Mouse (Mus musculus) G1E-ER4 (cell line): Measurements from ENCODE around the gene Olfr38. TPM values are rescaled to one million over a fixed set of nuclear protein-coding genes. Genes with fewer than 3 reads are reported as not detected.

ENCODE experiments used
- GATA1 ChIP-seq: IDR thresholded peaks from one replicate; pipeline ENCODE4 v1.8.0; 2012; ENCODE audit warnings: low read length, inconsistent platforms
- polyA plus RNA-seq: library from polyadenylated mRNA; stranded (reverse); fragments of >175 nt; gene quantifications from 2 replicates; pipeline ENCODE4 v1.2.3, GENCODE M21; 2012

Olfr38 gene
- not detected in 2 replicates for polyA plus RNA-seq

DNA sequence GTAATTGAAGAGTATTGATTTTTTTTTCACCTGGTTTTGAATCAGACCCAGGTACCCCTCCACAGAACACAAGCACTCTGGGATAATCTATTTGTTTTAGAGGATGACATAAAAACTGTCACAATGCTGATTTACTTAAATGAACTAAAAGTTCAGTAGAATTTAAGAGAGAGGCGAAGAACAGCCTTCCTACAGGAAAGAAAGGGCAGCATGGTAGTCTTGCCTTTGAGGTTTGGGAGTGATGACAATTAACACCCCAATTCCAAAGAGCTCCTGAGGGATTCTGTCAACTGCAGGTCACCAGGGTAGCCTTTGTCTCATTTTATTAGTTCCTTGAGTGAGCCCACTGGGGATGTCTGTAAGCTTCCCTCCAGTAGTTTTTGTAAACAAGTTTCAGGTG, at the start of gene Olfr38:
Gene Olfr38, plus strand, starts transcription at position 301 of the 400 bp plus-strand sequence.
- no peak for TF ChIP-seq GATA1

DNA sequence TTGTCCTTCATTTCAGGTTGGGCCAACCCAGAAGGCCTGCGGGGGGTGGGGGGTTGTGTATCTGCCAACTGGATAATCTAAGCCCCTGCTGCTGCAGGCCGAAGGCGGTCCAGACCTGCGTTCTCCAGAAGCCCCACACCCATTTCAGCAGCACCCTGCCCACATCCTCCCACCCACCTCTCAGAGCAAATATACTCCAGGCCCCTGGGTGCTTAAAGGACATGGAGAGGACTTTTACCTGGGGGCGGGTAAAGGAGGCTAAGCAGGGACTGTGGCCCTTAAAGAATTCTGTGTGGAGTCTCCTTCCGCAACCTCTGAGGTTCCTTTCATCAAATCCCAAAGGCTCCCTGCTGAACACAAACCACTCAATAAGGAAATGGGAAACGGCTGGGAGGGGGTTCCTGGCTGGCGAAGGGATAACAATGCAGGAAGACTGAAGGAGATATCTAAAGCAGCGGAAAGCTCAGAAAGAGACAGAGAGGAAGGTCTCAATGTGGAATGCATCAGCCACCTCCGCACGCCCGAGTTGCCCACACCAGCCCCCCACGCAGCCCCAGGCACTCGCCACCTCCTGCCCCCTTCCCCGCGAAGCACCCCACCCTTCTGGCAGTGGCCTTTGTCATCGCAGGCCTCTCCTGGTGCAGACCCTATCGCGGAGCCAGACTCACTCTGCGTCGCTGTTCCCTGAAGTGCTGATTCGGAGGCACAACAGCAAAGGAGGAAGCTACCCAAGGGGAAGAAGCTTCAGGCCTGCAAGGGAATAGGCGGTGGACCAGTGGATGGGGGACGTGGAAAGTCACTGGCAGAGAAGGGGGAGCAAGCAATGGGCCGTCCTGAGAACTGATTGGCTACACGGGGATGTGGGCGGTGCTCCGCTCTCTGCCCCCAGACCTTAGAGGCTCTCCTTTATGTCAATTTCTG, 46.7 kb upstream of the Olfr38 start, which contains the start of gene Tcaf1:
Gene Tcaf1, minus strand, starts transcription at position 798 of the 921 bp plus-strand sequence.
- no peak for TF ChIP-seq GATA1

DNA sequence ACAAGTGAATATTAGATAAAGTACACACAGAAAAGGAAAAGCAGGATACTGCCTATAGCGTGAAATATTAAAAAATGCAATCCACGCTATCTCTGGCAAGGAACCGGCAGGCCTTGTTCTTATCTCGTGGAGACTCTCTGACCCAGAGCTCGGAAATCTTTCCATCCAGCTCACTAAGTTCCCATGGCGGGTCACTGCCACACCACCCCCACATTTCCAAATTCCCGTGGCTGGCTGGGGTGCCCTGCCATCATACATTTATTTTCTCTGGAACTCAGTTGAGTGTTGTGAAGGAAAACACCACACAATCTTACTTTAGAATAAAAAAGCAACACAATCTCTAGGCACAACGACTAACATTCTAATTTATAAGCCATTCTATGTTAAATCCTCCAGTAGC, 41.5 kb upstream of the Olfr38 start:
- no peak for TF ChIP-seq GATA1

DNA sequence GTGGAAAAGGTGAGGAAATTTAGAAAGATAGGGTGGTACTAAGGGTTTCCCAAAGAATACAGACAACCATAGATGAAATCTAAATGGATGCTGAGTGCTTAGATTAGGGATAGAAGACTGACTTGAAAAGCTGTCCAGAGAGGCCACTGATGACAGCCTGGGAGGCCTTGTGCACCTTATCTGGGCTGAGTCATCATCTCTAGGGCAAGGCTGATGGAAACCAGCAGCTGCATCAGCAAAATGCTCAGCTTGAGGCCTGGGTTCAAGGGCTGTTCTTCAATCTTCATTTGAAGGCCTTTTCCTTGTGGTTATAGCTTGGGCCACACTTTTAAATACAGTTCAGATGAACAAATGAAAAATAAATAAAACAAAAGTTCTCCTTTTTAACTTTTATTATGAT, 38.2 kb upstream of the Olfr38 start:
- TF ChIP-seq GATA1, result no peak

DNA sequence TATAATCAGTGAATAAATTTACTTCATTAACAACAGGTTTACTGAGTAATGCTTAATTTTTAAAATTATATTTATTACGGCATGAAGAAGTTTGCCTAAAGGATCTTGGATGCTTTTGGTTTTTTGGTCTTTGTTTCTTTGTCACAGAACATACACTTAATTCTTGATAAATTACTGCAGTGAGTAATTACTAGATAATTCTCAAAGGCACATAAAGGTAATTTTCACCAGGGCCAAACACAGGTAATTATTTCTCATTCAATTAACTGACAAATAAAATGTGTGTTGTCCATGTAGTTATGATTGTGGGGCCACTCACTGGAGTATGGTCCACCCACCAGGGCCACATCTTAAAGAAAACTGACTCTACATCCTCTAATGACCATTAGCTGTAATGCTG, 17.1 kb upstream of the Olfr38 start, which contains the start of gene Olfr453:
Gene Olfr453, plus strand, starts transcription at position 301 of the 400 bp plus-strand sequence.
- no peak for TF ChIP-seq GATA1

DNA sequence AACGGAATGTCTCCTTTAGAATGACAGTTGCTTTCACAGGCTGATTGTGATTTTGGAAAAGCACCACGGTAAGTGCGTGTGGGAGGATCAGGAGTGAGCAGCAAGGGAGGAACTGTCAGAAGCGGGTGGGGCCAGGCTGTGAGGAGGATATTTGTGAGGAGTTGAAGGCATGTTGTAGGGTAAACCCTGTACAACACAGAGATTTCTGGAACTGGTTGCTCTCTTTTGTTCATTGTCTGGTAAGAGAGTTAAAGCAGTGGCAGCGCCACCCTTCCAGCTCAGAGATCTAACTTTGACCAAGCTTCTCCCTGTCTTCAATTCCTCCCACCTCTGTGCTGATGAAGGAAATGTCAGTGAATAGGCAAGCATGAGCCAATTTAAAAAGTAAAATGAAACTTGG, 13.9 kb upstream of the Olfr38 start:
- TF ChIP-seq GATA1, result no peak

DNA sequence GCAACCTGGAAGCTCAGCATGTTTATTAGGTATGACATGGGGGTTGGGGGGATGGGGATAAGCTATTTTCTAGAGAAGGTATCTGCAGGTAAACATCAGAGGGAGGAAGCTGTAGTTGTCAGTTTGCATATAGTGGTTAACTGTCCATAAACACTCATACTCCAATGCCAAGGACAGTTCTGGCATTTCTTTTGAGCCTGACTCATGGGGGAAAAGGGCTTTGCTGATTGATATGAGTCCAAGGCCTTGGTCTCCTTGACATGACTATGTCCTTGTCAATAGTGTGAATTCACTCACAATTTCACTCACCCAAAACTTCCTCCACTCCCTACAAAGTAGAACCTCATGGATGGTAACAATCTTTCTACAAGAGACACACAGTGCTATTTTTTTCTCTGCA, 8.4 kb upstream of the Olfr38 start:
- TF ChIP-seq GATA1, result no peak

DNA sequence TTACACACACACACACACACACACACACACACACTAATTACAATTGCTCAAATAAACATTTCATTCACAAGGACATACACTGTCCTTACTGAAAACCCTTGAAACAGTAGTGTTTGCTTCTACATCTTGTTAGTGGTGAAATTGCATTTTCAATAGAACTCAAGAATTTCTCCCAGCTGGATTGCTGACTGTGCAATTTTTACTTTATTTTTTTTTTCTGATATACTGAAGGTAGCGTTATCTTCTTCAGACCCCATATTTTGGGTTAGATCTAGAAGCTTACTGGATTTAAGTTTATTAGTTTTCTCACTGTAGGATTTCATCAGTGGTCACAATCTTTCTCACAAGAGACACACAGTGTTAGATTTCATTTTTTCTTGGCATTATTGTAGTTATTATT, 20.9 kb downstream of the Olfr38 start:
- TF ChIP-seq GATA1, result no peak

DNA sequence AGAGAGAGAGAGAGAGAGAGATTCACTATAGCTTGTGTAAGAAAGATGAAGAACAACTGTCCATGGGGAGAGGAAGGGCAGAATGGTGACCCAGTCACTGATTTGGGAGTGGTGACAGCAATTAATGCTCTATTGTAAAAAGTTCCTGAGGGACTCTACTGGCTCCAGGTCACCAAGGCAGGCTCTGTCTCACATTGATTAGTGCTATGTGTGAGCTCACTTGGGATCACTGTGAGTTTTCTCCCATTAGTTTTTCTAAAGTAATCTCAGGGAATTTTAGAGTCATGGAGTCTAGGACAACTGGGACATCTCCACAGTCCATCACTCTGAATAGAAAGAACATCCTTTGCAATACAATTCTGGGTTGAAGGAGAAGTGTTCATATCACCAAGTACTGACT, 28.6 kb downstream of the Olfr38 start, which contains the start of gene Olfr452:
Gene Olfr452, plus strand, starts transcription at position 301 of the 400 bp plus-strand sequence.
- TF ChIP-seq GATA1, result no peak

DNA sequence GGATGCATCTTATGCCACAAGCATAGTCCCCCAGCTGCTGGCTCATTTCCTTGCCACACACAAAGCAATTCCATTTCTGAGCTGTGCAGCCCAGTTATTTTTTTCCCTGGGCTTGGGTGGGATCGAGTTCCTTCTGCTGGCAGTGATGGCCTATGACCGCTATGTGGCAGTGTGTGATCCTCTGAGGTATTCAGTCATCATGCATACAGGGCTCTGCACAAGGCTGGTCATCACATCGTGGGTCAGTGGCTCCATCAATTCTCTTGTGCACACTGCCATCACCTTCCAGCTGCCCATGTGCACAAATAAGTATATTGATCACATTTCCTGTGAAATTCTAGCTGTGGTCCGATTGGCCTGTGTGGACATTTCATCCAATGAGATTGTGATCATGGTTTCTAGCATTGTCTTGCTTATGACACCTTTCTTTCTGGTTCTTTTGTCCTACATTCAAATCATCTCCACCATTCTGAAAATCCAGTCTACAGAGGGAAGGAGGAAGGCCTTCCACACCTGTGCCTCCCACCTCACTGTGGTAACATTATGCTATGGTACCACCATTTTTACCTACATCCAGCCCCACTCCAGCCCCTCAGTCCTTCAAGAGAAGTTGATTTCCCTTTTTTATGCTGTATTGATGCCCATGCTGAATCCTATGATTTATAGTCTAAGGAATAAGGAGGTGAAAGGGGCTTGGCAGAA, 34.2 kb downstream of the Olfr38 start:
- TF ChIP-seq GATA1, result no peak

DNA sequence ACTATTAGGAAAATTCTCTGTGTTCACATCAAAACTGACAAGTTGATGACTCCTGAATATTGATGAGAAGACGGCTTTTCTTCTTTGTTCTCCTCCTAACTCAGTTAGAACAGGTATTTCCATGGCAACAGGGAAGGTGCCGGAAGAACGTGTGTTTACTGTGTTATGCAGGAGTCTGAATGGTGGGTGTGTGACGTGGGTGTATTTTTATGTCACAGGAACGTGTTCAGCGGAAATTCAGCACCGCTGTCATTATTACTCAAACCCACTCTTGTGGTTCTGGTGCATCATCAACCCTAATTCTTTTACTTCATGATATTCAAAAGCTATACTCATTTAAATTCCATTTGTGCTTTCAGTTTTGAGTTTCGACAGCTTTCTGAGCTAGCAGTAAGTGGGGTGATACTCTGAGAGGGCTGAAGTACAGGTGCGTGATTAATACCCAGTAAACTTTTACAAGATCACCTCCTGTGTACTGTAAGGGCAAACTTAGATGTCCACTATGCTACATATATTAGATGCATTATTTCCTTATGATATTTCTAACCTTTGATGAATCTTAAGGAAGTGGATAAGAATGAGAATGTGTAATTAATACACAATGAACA, 34.8 kb downstream of the Olfr38 start:
- TF ChIP-seq GATA1, result no peak

DNA sequence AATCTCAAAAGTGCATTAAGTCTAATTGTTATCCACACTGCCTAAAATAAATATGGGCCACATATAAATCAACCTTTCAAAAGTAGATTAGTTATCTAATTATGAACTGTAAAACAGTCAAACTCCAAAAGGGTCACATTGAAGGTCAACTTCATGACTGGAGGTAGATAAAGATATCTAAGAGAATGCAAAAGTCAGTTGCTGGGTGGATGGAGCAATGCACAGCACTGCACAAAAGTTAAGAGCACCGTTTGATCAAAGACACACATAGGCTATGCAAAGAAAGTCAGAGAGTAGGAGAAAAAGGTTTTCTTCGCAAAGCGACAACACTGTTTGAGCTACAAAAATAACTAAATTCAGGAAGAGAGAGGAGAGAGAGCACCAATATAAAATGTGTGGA, 38.8 kb downstream of the Olfr38 start:
- no peak for TF ChIP-seq GATA1

DNA sequence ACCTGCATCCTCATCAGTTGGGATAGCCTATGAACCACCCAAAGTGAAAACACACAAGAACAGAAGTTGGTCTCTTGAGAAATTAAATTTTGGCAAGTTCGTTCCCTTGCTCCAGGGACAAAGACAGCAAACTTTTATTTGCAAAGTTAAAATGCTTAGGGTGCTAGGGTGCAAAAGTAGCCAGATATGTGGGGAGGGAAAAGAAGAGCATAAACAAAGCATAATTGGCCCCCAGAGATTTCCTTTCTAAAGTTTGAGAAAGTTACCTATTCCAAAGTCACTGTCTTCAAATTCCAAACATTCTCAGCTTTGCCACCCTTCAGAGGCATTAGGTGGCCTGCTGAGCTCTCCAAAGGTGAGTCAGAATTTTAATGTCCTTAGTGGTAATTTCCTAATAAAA, 55.4 kb downstream of the Olfr38 start, which contains the start of gene Olfr450:
Gene Olfr450, plus strand, starts transcription at position 301 of the 400 bp plus-strand sequence.
- no peak for TF ChIP-seq GATA1

Other genes starting within 250 kb of the Olfr38 start
- gene Olfr455, start 208.8 kb upstream of the Olfr38 start, polyA plus RNA-seq, result not detected in 2 replicates
- gene Tcaf3, start 158.7 kb upstream of the Olfr38 start, polyA plus RNA-seq, result not detected in 2 replicates
- gene Tcaf2, start 111.2 kb upstream of the Olfr38 start, polyA plus RNA-seq, result not detected in 2 replicates
- not detected in 2 replicates for gene Tcaf1, start 46.3 kb upstream of the Olfr38 start, polyA plus RNA-seq
- not detected in 2 replicates for gene Olfr453, start 17.0 kb upstream of the Olfr38 start, polyA plus RNA-seq
- gene Olfr452, start 28.7 kb downstream of the Olfr38 start, polyA plus RNA-seq, result not detected in 2 replicates
- gene Olfr450, start 55.5 kb downstream of the Olfr38 start, polyA plus RNA-seq, result not detected in 2 replicates
- gene Olfr449, start 78.0 kb downstream of the Olfr38 start, polyA plus RNA-seq, result not detected in 2 replicates
- gene Olfr448, start 134.0 kb downstream of the Olfr38 start, polyA plus RNA-seq, result not detected in 2 replicates
- gene Olfr447, start 152.5 kb downstream of the Olfr38 start, polyA plus RNA-seq, result not detected in 2 replicates
- not detected in 2 replicates for gene Olfr446, start 165.0 kb downstream of the Olfr38 start, polyA plus RNA-seq
- gene Olfr444, start 192.7 kb downstream of the Olfr38 start, polyA plus RNA-seq, result not detected in 2 replicates